Mouse (Mus musculus): ENCODE data around the gene Asxl1.

- TF ChIP-seq CHD2 (IDR thresholded peaks at IDR 0.05; ENCODE audit: low read depth, low read length) (no peak), MAFK (IDR thresholded peaks at IDR 0.05; ENCODE audit: insufficient read depth, low read depth, low read length) (no peak)
These were observed 11.8 kb upstream of the Asxl1 start for GRCm38 (mm10) chr2:153333822-153334232.

Measured in ES-E14 (cell line).